Mouse (Mus musculus): Measurements from ENCODE around the gene Rps15. TPM values are rescaled to one million over a fixed set of nuclear protein-coding genes. Genes with fewer than 3 reads are reported as not detected.

Rps15 gene
- polyA plus RNA-seq, 1 experiment from 2014 or later = 1,071 TPM

DNA sequence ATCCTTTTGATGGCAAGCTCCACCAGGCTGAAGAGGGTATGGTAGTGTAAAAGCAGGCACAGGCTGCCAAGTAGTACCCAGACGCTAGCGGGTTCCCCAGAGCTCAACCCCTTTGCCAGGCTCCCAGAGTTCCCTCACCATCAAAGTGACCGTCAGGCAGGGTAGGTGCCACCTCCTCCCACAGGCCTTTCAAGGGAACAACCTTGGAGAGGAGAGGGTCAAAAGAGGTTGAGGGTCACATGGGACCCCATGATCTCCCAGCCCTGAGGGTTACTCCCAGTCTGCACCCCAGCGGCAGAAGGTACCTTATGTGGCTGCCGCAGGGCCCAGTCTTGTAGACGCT lies 32.8 kb upstream of the Rps15 start:
- 88% methylated on average over 6 of the region's 6 CpGs for WGBS
- ATAC-seq (ENCODE audit: insufficient number of reproducible peaks, low FRiP score, low TSS enrichment, low read depth) (no peak), DNase-seq (ENCODE audit: low spot score) (no peak)
- no peak overlapping the region for H3K27ac ChIP-seq (replicated peaks; ENCODE audit: low read depth, low read length)
- peaks cover 18% of the 10 kb centered on the region for H3K4me1 ChIP-seq (ENCODE audit: control insufficient read depth, insufficient read depth, low read length)
- H3K27me3 ChIP-seq (ENCODE audit: control insufficient read depth, insufficient read depth, low read length) = no peaks in the 10 kb centered on the region
- H3K4me3 ChIP-seq (ENCODE audit: low read depth, low read length) = peak overlapping the region; percentile 36
- H3K4me2 ChIP-seq (ENCODE audit: low read depth, severe bottlenecking) = peak overlapping the region; percentile 76; the same call in 1 of the 2 replicates
- no peak overlapping the region; the same call in 1 of the 2 replicates for H3K9ac ChIP-seq (ENCODE audit: low read length)
- peaks cover 27% of the 10 kb centered on the region for H3K36me3 ChIP-seq (ENCODE audit: control insufficient read depth, insufficient read depth, low read length)
- H3K9me3 ChIP-seq (ENCODE audit: control insufficient read depth, low read length) = no peaks in the 10 kb centered on the region

DNA sequence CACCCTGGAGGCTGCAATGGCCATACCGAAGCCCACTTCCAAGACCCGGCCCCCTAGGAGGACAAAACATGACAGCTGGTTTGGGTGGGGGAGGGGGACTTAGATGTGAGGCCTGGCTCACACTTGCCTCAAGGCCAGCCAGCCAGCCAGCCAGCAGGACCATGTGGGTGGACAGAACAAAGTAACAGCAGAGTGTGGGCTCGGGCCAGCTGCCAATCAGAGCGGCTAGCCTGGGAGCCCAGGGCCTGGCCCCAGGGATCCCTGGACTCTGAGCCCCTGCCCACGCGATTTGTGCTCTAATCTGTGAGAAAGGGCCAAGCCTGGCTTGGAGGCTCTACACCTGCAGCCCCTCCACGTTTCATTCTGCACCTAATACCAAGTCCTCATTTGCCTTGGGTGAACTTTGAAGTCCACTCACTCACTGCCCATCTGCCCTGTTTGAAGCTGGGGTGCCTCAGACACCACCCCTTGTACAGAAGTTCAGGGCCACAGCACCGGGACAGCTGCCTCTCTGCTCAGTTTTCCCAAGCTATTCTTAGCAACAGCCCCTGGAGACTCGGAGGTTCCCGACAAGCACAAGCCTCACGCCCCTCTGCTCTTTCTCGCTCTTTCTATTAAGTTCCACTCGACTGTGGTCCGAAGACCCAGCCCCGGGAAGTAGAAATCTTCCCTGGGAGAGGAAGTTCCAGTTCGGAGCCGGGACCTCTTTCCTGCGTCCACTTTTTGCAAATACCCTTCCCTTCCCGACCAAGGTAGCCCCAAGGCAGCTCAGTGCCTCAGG lies 32.2 kb upstream of the Rps15 start:
- Histone ChIP-seq H3K27ac (replicated peaks; ENCODE audit: low read depth, low read length) (peak overlapping the region; percentile 10; the same call in 1 of the 2 replicates), H3K36me3 (ENCODE audit: control insufficient read depth, insufficient read depth, low read length) (peaks cover 21% of the 10 kb centered on the region), H3K27me3 (ENCODE audit: control insufficient read depth, insufficient read depth, low read length) (no peaks in the 10 kb centered on the region), H3K4me3 (ENCODE audit: low read depth, low read length) (peak overlapping the region; percentile 36), H3K9ac (ENCODE audit: low read length) (peak overlapping the region; percentile 60), H3K4me1 (ENCODE audit: control insufficient read depth, insufficient read depth, low read length) (peaks cover 19% of the 10 kb centered on the region), H3K4me2 (ENCODE audit: low read depth, severe bottlenecking) (peak overlapping the region; percentile 76), H3K9me3 (ENCODE audit: control insufficient read depth, low read length) (no peaks in the 10 kb centered on the region)
- ATAC-seq (ENCODE audit: insufficient number of reproducible peaks, low FRiP score, low TSS enrichment, low read depth) (no peak), DNase-seq (ENCODE audit: low spot score) (peak; percentile 40)
- WGBS = 8% methylated on average over 19 of the region's 19 CpGs

DNA sequence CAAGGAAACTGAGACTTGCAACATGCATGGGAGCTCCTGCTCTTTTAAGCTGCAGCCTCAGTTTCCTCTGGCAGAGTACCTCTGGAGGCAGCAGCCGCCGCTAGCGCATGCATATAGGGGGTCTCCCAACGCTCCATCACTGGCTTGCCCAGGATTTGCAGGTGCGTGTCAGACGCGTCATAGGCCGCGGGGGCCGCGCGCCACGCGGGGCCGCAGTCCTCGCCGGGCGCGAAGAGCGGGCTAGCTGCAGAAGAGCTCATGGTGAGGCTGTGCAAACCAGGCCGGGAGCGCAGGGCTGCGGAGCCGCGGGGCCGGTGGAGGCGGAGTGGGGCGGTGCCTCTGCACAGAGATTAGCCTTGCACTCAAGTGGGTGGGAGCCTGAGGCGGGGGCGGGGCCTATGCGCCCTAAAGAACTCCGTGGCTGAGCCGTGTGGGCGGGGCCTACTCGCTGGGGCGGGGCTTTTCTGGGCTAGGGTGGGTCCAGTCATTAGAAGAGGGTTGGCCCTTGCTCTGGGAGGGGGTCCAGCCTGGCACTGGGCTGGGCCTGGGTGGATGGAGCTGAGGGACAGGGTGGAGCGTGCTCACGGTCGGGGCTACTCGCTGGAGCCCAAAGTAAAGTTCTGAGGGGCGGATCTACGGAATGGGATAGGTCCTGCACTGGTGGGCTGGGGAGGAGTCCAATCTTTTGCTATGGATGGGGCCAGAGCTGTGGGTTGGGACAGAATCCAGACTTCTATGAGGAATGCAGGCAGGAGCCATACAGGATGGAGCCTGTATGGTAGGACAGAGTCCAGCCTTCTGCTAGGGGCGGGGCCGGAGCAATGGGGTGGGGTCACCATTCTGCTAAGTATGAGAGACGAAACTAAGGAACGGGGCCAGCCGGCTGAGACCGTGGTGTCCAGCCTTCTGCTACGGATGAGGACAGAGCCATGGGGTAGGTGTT lies 31.3 kb upstream of the Rps15 start, which contains the start of the genes Gamt and Dazap1:
Gene Gamt, minus strand, starts transcription at position 371 of the 943 bp plus-strand sequence.
Gene Dazap1, plus strand, starts transcription at position 845 of the 943 bp plus-strand sequence.
- DNase-seq (ENCODE audit: low spot score) (peak; percentile 98), ATAC-seq (ENCODE audit: insufficient number of reproducible peaks, low FRiP score, low TSS enrichment, low read depth) (peak; percentile 91)
- Histone ChIP-seq H3K36me3 (ENCODE audit: control insufficient read depth, insufficient read depth, low read length) (peaks cover 14% of the 10 kb centered on the region), H3K9ac (ENCODE audit: low read length) (peak within 1 kb of the TSS; percentile 60), H3K4me2 (ENCODE audit: low read depth, severe bottlenecking) (peak within 1 kb of the TSS; percentile 76), H3K4me1 (ENCODE audit: control insufficient read depth, insufficient read depth, low read length) (peaks cover 25% of the 10 kb centered on the region), H3K4me3 (ENCODE audit: low read depth, low read length) (peak within 1 kb of the TSS; percentile 36), H3K27ac (replicated peaks; ENCODE audit: low read depth, low read length) (peak within 1 kb of the TSS; percentile 86), H3K27me3 (ENCODE audit: control insufficient read depth, insufficient read depth, low read length) (no peaks in the 10 kb centered on the region), H3K9me3 (ENCODE audit: control insufficient read depth, low read length) (no peaks in the 10 kb centered on the region)
- under 1% methylated on average over 49 of the region's 49 CpGs for WGBS

DNA sequence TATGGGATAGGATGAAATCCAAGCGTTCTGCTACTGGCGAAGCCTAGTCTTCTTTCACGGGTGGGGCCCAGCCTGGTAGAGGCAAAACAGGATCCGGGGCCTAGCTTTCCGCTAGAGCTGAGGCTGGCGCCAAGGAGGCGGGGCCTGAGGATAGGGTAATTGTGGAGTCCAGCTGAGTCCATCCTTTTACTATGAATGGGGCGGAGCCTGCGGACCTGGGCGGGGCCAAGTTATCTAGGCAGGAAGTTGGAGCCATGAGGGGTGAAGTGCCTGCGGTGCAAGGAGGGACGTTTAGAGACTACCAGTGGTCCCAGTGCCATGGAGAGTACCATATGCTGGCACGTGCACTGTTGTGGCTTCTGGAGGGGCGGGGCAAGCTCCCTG lies 30.7 kb upstream of the Rps15 start:
- Histone ChIP-seq H3K4me3 (ENCODE audit: low read depth, low read length) (peak overlapping the region; percentile 36), H3K9ac (ENCODE audit: low read length) (peak overlapping the region; percentile 5; the same call in 1 of the 2 replicates), H3K4me2 (ENCODE audit: low read depth, severe bottlenecking) (peak overlapping the region; percentile 76), H3K27ac (replicated peaks; ENCODE audit: low read depth, low read length) (peak overlapping the region; percentile 86), H3K4me1 (ENCODE audit: control insufficient read depth, insufficient read depth, low read length) (peaks cover 29% of the 10 kb centered on the region), H3K9me3 (ENCODE audit: control insufficient read depth, low read length) (no peaks in the 10 kb centered on the region), H3K36me3 (ENCODE audit: control insufficient read depth, insufficient read depth, low read length) (peaks cover 12% of the 10 kb centered on the region), H3K27me3 (ENCODE audit: control insufficient read depth, insufficient read depth, low read length) (no peaks in the 10 kb centered on the region)
- WGBS = under 1% methylated on average over 14 of the region's 14 CpGs
- peak; percentile 24 for ATAC-seq (ENCODE audit: insufficient number of reproducible peaks, low FRiP score, low TSS enrichment, low read depth)
- DNase-seq (ENCODE audit: low spot score) = peak; percentile 92

DNA sequence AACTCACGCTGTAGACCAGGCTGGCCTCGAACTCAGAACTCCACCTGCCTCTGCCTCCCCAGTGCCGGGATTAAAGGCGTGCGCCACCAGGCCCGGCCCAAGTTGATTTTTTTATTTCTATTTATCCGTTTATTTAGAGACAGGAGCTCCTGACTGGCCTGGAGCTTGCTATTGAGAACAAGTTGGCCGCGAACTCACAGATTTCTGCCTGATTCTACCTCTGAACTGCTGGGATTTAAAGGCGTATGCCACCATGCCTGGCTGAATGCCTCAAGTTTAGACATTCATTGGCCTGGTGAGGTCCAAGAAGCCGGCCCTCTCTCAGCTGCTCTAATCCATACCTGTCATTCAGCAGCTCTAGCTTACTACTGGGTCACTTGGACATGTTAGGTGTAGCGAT lies 30.1 kb upstream of the Rps15 start:
- H3K4me2 ChIP-seq (ENCODE audit: low read depth, severe bottlenecking) = peak overlapping the region; percentile 76; the same call in 1 of the 2 replicates
- H3K36me3 ChIP-seq (ENCODE audit: control insufficient read depth, insufficient read depth, low read length) = peaks cover 6% of the 10 kb centered on the region; the same call in 1 of the 2 replicates
- peaks cover 33% of the 10 kb centered on the region for H3K4me1 ChIP-seq (ENCODE audit: control insufficient read depth, insufficient read depth, low read length)
- 0 out of 2 replicates have a peak overlapping the region, but pooled peaks have one; percentile 8 for H3K4me3 ChIP-seq (ENCODE audit: low read depth, low read length)
- no peaks in the 10 kb centered on the region for H3K9me3 ChIP-seq (ENCODE audit: control insufficient read depth, low read length)
- no peak overlapping the region for H3K9ac ChIP-seq (ENCODE audit: low read length)
- no peak overlapping the region; the same call in 1 of the 2 replicates for H3K27ac ChIP-seq (replicated peaks; ENCODE audit: low read depth, low read length)
- no peak for DNase-seq (ENCODE audit: low spot score)
- H3K27me3 ChIP-seq (ENCODE audit: control insufficient read depth, insufficient read depth, low read length) = no peaks in the 10 kb centered on the region
- 74% methylated on average over 12 of the region's 12 CpGs for WGBS
- ATAC-seq (ENCODE audit: insufficient number of reproducible peaks, low FRiP score, low TSS enrichment, low read depth) = no peak

DNA sequence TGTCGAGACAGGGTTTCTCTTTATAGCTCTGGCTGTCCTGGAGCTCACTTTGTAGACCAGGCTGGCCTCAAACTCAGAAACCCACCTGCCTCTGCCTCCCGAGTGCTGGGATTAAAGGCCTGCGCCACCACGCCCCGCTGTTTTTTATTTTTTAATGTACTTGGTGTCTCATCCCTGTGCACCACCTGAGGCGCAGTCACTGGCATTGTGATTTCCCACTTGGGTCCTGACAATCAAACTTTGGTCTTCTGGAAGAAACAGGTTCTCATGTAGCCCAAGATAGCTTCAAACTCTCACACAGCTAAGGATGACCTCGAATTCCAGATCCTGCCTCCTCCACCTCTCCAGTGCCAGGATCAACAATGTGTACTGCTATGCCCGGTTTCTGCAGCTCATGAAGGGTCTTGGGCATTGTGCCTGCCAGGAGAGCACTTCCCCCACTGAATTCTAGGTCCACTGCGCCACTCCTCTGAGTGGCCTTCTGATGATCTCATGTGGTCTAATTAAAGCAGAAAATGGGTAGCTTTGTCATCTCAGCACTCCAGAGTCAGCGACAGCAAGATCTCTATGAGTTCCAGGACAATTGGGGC lies 29.4 kb upstream of the Rps15 start:
- Histone ChIP-seq H3K36me3 (ENCODE audit: control insufficient read depth, insufficient read depth, low read length) (peaks cover 6% of the 10 kb centered on the region; the same call in 1 of the 2 replicates), H3K4me1 (ENCODE audit: control insufficient read depth, insufficient read depth, low read length) (peaks cover 38% of the 10 kb centered on the region), H3K4me2 (ENCODE audit: low read depth, severe bottlenecking) (no peak overlapping the region), H3K27ac (replicated peaks; ENCODE audit: low read depth, low read length) (no peak overlapping the region), H3K9ac (ENCODE audit: low read length) (no peak overlapping the region), H3K4me3 (ENCODE audit: low read depth, low read length) (no peak overlapping the region), H3K27me3 (ENCODE audit: control insufficient read depth, insufficient read depth, low read length) (no peaks in the 10 kb centered on the region), H3K9me3 (ENCODE audit: control insufficient read depth, low read length) (no peaks in the 10 kb centered on the region)
- ATAC-seq (ENCODE audit: insufficient number of reproducible peaks, low FRiP score, low TSS enrichment, low read depth) = no peak
- no peak for DNase-seq (ENCODE audit: low spot score)
- whole genome bisulfite sequencing = 94% methylated on average over 10 of the region's 10 CpGs

DNA sequence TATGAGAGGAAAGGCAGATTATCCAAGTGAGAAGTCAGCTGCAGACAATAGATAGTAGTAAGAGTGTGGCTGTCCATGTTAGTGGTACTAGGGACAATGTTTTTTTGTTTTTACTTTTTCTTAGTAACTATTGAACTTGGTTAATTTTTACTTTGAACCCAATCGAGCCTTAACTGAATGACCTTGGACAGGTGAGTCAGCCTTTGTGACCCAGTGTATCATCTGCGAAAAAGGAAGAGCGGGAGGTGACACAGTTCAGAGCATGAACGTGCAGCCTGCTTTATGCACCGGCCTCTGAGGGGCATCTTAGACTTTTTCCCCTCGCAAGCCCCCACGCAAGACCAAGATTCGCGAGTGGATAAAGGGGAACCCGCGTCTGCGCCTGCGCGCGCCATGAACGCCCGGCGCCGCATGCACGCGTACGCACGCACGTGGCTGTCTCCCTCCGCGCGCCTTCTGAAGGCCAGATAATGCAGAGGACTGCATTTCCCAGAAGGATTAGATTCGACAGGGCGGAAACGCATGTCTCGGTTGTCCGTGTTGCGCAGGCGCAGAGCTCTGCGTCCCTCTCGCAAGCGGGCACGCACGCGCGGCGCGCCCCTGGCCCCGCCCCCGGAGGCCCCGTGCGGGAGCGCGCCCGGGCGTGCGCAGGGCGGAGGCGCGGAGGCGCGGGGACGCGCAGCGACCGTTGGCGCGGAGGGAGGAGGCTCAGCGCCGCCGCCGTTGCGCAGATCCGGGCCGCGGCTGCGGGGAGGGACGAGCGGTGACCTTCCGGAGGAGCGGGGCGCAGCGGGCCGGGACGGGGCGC lies 27.7 kb upstream of the Rps15 start:
- ATAC-seq (ENCODE audit: insufficient number of reproducible peaks, low FRiP score, low TSS enrichment, low read depth) = peak; percentile 40; the same call in 1 of the 2 replicates
- DNase-seq (ENCODE audit: low spot score) = peak; percentile 98
- WGBS = 1% methylated on average over 81 of the region's 81 CpGs
- Histone ChIP-seq H3K27me3 (ENCODE audit: control insufficient read depth, insufficient read depth, low read length) (no peaks in the 10 kb centered on the region), H3K4me1 (ENCODE audit: control insufficient read depth, insufficient read depth, low read length) (peaks cover 36% of the 10 kb centered on the region), H3K36me3 (ENCODE audit: control insufficient read depth, insufficient read depth, low read length) (peaks cover 6% of the 10 kb centered on the region; the same call in 1 of the 2 replicates), H3K4me2 (ENCODE audit: low read depth, severe bottlenecking) (peak overlapping the region; percentile 86), H3K9ac (ENCODE audit: low read length) (peak overlapping the region; percentile 90), H3K9me3 (ENCODE audit: control insufficient read depth, low read length) (no peaks in the 10 kb centered on the region), H3K27ac (replicated peaks; ENCODE audit: low read depth, low read length) (no peak overlapping the region; the same call in 1 of the 2 replicates), H3K4me3 (ENCODE audit: low read depth, low read length) (peak overlapping the region; percentile 59)

All from limb, embryonic 11.5 days (tissue).